Mouse (Mus musculus): ENCODE data around the gene Evc2. TPM values are rescaled to one million over a fixed set of nuclear protein-coding genes. Genes with fewer than 3 reads are reported as not detected.

Evc2 gene
- polyA plus RNA-seq, 1 experiment from 2014 or later: 13.0 TPM

Other genes starting within 250 kb of the Evc2 start
- 404 and 454 TPM in 2 replicates for gene Crmp1, start 96.6 kb upstream of the Evc2 start, polyA plus RNA-seq (2016; fragmentation: Nextera tagmentation; extraction: Ambion mirVana)
- gene Evc, start 1.6 kb upstream of the Evc2 start, polyA plus RNA-seq (2016; fragmentation: Nextera tagmentation; extraction: Ambion mirVana): 21.1 and 21.2 TPM in 2 replicates

All from midbrain, embryonic 12.5 days (tissue).